Mouse (Mus musculus) intestine, postnatal 0 days (tissue): ENCODE results near the gene Ociad1. TPM values are rescaled to one million over a fixed set of nuclear protein-coding genes. Genes with fewer than 3 reads are reported as not detected.

Experiments used
- ATAC-seq: fragments of 200-750 bp; cut with Nextera tagmentation; 2 replicates; pipeline ENCODE4 v1.8.0; 2017; ENCODE audit warnings: mild to moderate bottlenecking, moderate TSS enrichment, moderate library complexity
- H3K27ac ChIP-seq: fragments of 300-500 bp; sonication (generic); 2 replicates; pipeline ENCODE4 v1.5.1; 2014; ENCODE audit warnings: mild to moderate bottlenecking, low read depth, low read length, moderate library complexity
- H3K27me3 ChIP-seq: fragments of 300-500 bp; sonication (generic); replicated peaks from 2 replicates; pipeline ENCODE4 v1.6.1; 2014; ENCODE audit warnings: low read length, mixed read lengths; ENCODE audit not compliant: control insufficient read depth, insufficient read depth
- H3K36me3 ChIP-seq: fragments of 300-500 bp; sonication (generic); 2 replicates; pipeline ENCODE4 v1.6.1; 2014; ENCODE audit warnings: mild to moderate bottlenecking, moderate library complexity; ENCODE audit not compliant: control insufficient read depth, insufficient read depth
- H3K4me1 ChIP-seq: fragments of 300-500 bp; sonication (generic); replicated peaks from 2 replicates; pipeline ENCODE4 v1.6.1; 2014; ENCODE audit warnings: antibody characterized with exemption, low read length, mixed read lengths; ENCODE audit not compliant: control insufficient read depth, insufficient read depth
- H3K4me2 ChIP-seq: fragments of 300-500 bp; sonication (generic); replicated peaks from 2 replicates; pipeline ENCODE4 v1.6.1; 2014; ENCODE audit warnings: low read depth, mild to moderate bottlenecking, moderate library complexity
- H3K4me3 ChIP-seq: fragments of 300-500 bp; sonication (generic); 2 replicates; pipeline ENCODE4 v1.5.1; 2014; ENCODE audit warnings: low read depth, low read length
- H3K9ac ChIP-seq: fragments of 300-500 bp; sonication (generic); 2 replicates; pipeline ENCODE4 v1.6.1; 2014; ENCODE audit warnings: mild to moderate bottlenecking, low read depth, low read length
- H3K9me3 ChIP-seq: fragments of 300-500 bp; sonication (generic); 2 replicates; pipeline ENCODE4 v1.6.1; 2016; ENCODE audit warnings: mixed run types; ENCODE audit not compliant: control insufficient read depth
- CTCF ChIP-seq: sonication (generic); IDR thresholded peaks from 2 replicates; pipeline ENCODE4 v1.5.1; 2016; ENCODE audit warnings: low read depth, mild to moderate bottlenecking, control low read depth, antibody characterized with exemption, moderate library complexity
- WGBS: fragments of 180-500 bp; shearing (Covaris S2); extraction: QIAGEN DNeasy Blood & Tissue Kit; methylation state at CpG from one replicate; pipeline ENCODE4 v1.1.7; 2014; 5-methylcytosine and 5-hydroxymethylcytosine counted together
- polyA plus RNA-seq: library from polyadenylated mRNA; unstranded; fragments of >200 nt; fragmentation: Nextera tagmentation; extraction: Ambion mirVana; gene quantifications from 2 replicates; pipeline ENCODE4 v1.2.1, GENCODE M21; 2015

The Ociad1 gene
- polyA plus RNA-seq, 1 experiment from 2014 or later: 156 TPM

DNA sequence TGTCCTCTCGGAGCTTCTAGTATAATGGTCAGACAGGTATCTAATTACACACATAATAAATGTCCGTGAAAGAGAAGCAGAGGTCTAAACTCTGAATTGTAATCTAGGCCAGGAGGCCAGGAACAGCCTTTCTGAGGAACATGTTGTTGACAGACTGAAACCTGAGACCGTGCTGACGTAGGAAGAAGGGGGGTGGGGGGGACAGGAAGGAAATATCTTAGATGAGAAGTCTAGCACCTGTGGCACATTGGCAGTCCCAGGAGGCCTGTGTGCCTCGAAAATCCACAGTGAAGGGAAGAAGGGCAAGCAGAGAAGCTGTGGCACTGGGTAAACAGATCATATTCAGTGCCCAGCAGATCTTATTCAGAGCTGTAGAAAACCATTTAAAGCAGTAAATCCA lies 27.1 kb upstream of the Ociad1 start:
- H3K4me2 ChIP-seq: no peak overlapping the region
- H3K36me3 ChIP-seq: no peaks in the 10 kb centered on the region
- H3K4me3 ChIP-seq: no peak overlapping the region
- H3K27me3 ChIP-seq: no peaks in the 10 kb centered on the region
- no peaks in the 10 kb centered on the region for H3K9me3 ChIP-seq
- H3K27ac ChIP-seq: no peak overlapping the region
- no peak for TF ChIP-seq CTCF
- 26% methylated on average over 5 of the region's 5 CpGs for WGBS
- no peaks in the 10 kb centered on the region for H3K4me1 ChIP-seq
- ATAC-seq: peak; percentile 41
- no peak overlapping the region for H3K9ac ChIP-seq

DNA sequence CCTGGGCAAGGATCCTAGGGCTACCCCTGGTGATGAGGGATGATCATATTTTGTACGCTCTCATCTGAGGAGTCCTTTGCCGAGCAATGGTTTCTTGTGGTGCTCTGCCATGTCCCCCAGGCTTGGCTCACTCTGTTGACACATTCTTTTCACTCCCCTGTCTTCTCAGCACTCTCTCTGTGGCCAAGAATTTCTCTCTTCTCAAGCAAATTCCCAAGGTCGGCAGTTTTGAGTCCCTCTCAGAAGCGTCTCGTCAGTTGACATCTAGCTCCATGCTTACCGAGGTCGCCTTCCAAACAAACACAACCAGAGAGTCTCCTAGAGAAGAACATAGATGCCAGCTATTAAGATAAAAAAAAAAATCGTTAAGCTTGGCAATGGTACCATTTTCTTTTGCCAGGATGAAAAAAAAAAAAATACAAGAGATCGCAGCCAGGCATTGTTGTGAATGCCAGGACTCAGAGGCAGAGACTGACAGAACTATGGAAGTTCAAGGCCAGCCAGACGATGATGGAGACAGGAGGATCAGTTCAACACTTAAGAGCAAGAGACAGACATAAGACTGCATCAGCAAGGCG lies 23.9 kb upstream of the Ociad1 start:
- Histone ChIP-seq H3K27me3 (no peaks in the 10 kb centered on the region), H3K27ac (no peak overlapping the region), H3K4me2 (no peak overlapping the region), H3K9ac (no peak overlapping the region), H3K9me3 (no peaks in the 10 kb centered on the region), H3K36me3 (no peaks in the 10 kb centered on the region), H3K4me1 (no peaks in the 10 kb centered on the region), H3K4me3 (no peak overlapping the region)
- no peak for ATAC-seq
- TF ChIP-seq CTCF: no peak
- WGBS: 68% methylated on average over 11 of the region's 11 CpGs

GRCm38 (mm10) chr5:73270612-73271011 lies 22.0 kb upstream of the Ociad1 start:
- Histone ChIP-seq H3K36me3 (no peaks in the 10 kb centered on the region), H3K9ac (no peak overlapping the region), H3K4me1 (no peaks in the 10 kb centered on the region), H3K27me3 (no peaks in the 10 kb centered on the region), H3K4me3 (no peak overlapping the region), H3K9me3 (no peaks in the 10 kb centered on the region), H3K27ac (no peak overlapping the region), H3K4me2 (no peak overlapping the region)
- 68% methylated on average over 6 of the region's 6 CpGs for WGBS
- ATAC-seq: no peak
- TF ChIP-seq CTCF: no peak

DNA sequence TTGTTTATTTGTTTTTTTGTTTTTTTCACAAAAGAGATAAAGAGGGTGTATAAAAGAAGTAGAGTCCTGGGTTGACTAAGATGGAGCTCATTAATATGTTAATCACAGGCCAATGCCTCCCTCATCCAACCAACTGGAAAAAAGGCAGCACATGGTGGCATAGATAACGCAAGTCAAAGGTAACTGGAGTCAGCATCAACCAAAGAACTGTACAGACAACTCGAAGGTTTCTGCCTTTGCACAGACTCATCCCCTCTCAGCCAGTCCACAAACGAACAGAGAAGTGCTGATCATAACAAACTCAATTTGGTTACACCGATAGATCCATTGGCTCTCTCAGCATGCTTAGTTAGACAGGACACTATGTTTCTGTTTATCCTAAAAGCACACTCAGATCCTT lies 19.4 kb upstream of the Ociad1 start:
- no peak overlapping the region for H3K27ac ChIP-seq
- no peak for TF ChIP-seq CTCF
- H3K4me1 ChIP-seq: no peaks in the 10 kb centered on the region
- H3K4me3 ChIP-seq: no peak overlapping the region
- H3K9ac ChIP-seq: no peak overlapping the region
- H3K36me3 ChIP-seq: no peaks in the 10 kb centered on the region
- no peaks in the 10 kb centered on the region for H3K27me3 ChIP-seq
- 76% methylated on average over 4 of the region's 4 CpGs for WGBS
- H3K9me3 ChIP-seq: no peaks in the 10 kb centered on the region
- ATAC-seq: no peak
- no peak overlapping the region for H3K4me2 ChIP-seq

GRCm38 (mm10) chr5:73274941-73275340 lies 17.6 kb upstream of the Ociad1 start:
- 67% methylated on average over 2 of the region's 2 CpGs for WGBS

DNA sequence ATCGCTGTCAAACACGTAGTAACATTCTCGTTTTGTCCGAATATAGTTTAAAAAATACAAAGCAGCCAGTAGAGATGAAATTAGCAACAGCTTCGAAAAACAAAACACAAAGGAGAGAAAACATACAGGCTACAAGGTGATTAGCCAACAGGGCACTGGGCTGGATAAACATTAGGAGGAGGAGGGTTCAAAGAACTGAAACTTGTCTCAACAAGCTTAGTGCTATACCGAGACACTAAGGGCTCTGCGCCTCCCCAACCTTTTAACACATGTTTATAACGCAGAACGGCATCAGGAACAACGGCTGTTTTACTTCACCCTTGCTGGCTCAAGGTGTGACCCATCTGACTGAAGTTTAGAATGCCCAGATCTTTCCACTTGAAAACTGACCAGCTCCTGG lies 13.4 kb upstream of the Ociad1 start:
- Histone ChIP-seq H3K4me3 (no peak overlapping the region), H3K4me2 (no peak overlapping the region), H3K27ac (no peak overlapping the region), H3K9me3 (no peaks in the 10 kb centered on the region), H3K36me3 (no peaks in the 10 kb centered on the region), H3K4me1 (peaks cover 7% of the 10 kb centered on the region; the same call in 1 of the 2 replicates), H3K27me3 (no peaks in the 10 kb centered on the region), H3K9ac (no peak overlapping the region)
- 49% methylated on average over 10 of the region's 10 CpGs for WGBS
- TF ChIP-seq CTCF: no peak
- no peak for ATAC-seq

More at GRCm38 (mm10) chr5:73274941-73275340, 17.6 kb upstream of the Ociad1 start:
- Histone ChIP-seq H3K27ac (no peak overlapping the region), H3K4me1 (peaks cover 7% of the 10 kb centered on the region; the same call in 1 of the 2 replicates), H3K4me2 (no peak overlapping the region), H3K9me3 (no peaks in the 10 kb centered on the region), H3K9ac (no peak overlapping the region), H3K27me3 (no peaks in the 10 kb centered on the region), H3K4me3 (no peak overlapping the region), H3K36me3 (no peaks in the 10 kb centered on the region)
- no peak for TF ChIP-seq CTCF
- no peak for ATAC-seq
